Mouse (Mus musculus) adrenal gland, adult (tissue): ENCODE data around the gene Eif4h.

Experiments used
- DNase-seq, 2 experiments: peaks; one replicate each; pipeline ENCODE4 v3.0.0; 2022 to 2023; ENCODE audit warnings: low spot score in 1 of 2; ENCODE audit not compliant: inconsistent age in 2 of 2

Eif4h gene

GRCm38 (mm10) chr5:134639269-134639682 is at the start of gene Eif4h:
TSS of gene Eif4h (minus strand) at chr5:134639490.
- peak; percentile 98 to 99 for DNase-seq

GRCm38 (mm10) chr5:134688718-134689284 is 49.5 kb upstream of the Eif4h start:
- peak; percentile 100 for DNase-seq

GRCm38 (mm10) chr5:134688086-134688717 is 48.9 kb upstream of the Eif4h start, which contains the start of gene Limk1:
TSS of gene Limk1 (minus strand) at chr5:134688598.
- DNase-seq, result no peak

- DNase-seq, result peak; percentile 15 to 51
Measured at GRCm38 (mm10) chr5:134687187-134687586, 47.9 kb upstream of the Eif4h start.

GRCm38 (mm10) chr5:134686541-134686940 is 47.3 kb upstream of the Eif4h start:
- no peak for DNase-seq

- DNase-seq, result peak; percentile 25 to 73
Measured at GRCm38 (mm10) chr5:134684398-134684797, 45.1 kb upstream of the Eif4h start.

GRCm38 (mm10) chr5:134683813-134684212 is 44.5 kb upstream of the Eif4h start:
- DNase-seq, result peak in 1 of 2 experiments; percentile 46

DNA sequence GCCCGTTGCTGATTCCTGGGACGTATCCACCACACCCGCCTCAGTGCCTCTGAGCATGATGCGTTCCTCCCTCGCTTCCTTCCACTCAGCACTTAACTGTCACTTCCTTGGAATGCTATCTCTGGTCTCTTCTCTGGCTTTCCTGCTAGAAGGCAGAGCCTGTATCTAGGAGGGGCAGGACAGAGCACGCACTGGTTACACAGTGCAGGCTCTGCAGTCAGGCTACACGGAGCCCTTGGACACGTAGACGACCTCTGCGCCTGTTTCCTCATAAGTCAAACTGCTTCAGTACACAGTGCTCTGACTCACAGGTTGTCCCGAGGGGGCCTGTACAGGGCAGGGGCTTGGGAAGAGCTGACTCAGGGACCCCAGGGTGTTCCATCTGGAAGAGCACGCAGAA is 40.9 kb upstream of the Eif4h start:
- DNase-seq, result peak; percentile 21 to 54

- peak; percentile 26 to 48 for DNase-seq
Measured at GRCm38 (mm10) chr5:134678827-134679546, 39.7 kb upstream of the Eif4h start.

DNA sequence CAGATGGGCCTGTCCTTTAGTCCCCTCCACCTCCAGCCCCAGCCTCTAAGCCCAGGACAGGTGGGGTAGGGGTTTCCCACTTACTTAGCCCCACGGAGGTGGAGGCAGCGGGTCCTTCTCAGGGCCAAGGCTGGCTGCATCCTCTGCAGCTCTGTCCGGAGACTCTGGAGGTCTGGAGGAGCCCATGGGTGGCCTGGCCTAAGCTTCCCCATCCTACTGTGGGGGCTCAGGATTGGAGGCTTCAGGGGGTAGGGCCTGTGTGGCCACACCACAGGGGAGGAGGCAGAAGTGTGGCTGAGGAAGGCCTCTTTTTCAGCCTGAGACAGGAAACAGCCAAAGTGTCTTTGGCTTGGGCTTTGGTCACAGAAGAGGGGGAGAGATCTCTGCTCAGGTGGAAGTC is 38.7 kb upstream of the Eif4h start:
- peak; percentile 37 to 58 for DNase-seq

DNA sequence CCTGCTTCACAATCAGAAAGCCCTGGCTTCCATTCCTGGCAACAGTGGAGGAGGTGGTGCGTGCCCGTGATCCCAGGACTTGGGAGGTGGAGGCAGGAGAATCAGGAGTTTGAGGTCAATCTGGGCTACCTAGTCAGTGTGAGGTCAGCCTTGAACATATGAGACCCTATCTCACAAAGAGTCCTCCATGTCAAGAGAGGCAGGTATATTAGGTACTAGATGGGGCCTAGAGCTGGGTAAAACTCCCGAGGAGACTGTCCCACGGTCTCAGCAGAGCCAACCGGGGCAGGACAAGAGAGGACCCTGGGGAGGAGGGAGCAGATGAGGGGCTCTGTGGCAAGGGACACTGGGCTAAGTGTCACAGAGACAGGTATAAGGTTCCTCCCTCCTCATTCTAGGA is 38.2 kb upstream of the Eif4h start:
- no peak for DNase-seq

DNA sequence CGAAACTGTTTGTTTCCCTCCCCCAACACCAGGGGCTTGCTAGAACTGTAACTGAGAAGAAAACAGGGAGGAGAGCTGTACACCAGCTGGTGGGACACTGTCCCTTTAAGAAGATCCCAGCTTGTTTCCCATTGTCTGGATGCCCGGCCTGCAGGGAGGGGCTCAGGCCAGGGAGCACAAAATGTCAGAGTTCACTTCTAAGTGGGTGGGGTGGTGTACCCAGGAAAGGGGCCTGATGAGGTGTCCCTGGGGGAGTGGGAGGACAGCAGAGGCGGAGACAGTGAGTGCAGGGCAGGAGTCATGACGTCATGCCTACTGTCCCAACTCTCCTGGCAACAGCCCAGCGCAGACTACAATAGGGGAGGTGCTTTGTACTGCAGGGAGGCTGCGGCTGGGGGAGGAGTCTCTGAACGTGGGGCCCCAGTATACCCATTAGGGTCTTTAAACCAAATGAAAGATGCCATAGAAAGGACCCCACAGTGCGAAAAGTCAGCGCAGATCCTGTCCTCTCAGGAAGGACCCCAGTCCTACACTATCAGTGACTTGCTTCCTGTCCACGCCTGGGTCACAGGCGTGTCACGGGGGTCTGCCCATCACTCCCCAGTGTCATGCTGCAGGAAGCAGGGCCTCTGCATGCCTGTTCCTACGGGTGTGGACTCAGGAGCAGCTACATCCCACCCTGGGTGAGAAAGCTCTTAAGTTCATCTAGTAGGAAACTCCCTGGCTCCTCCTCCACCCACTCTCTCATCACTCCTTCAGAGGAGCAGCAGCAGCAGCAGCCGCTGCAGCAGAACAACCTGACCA is 36.9 kb upstream of the Eif4h start:
- peak; percentile 90 to 96 for DNase-seq

GRCm38 (mm10) chr5:134674977-134675376 is 35.7 kb upstream of the Eif4h start:
- no peak for DNase-seq

DNA sequence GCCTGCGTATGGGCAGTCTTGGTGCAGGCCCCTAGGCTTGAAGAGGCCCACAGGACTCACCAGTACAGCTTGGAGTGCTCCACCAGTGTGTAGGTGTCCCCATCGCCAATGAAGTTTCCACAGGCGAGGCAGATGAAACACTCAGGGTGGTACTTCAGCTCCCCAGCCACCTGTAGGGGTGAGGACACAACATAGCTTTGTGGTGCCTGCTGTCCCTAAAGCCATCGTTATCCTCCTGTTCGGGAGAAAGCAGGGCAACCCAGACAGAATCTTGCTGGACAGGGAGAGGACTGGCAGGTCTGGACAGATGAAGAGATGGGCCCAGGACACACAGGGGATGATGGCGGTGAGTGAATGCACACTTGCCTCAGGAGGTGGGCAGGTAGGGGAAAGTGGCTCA is 33.3 kb upstream of the Eif4h start:
- DNase-seq, result no peak

GRCm38 (mm10) chr5:134672198-134672516 is 32.9 kb upstream of the Eif4h start:
- DNase-seq, result no peak

GRCm38 (mm10) chr5:134671335-134672197 is 32.3 kb upstream of the Eif4h start:
- DNase-seq, result no peak

GRCm38 (mm10) chr5:134669001-134669708 is 29.9 kb upstream of the Eif4h start:
- no peak for DNase-seq

GRCm38 (mm10) chr5:134668495-134668894 is 29.2 kb upstream of the Eif4h start:
- DNase-seq, result peak; percentile 18 to 64

- DNase-seq, result no peak
Measured at GRCm38 (mm10) chr5:134656708-134657107, 17.4 kb upstream of the Eif4h start.

GRCm38 (mm10) chr5:134652015-134652414 is 12.7 kb upstream of the Eif4h start:
- DNase-seq, result peak in 1 of 2 experiments; percentile 51
